Mouse (Mus musculus): ENCODE data around the gene Sprr2e.

The Sprr2e gene

DNA sequence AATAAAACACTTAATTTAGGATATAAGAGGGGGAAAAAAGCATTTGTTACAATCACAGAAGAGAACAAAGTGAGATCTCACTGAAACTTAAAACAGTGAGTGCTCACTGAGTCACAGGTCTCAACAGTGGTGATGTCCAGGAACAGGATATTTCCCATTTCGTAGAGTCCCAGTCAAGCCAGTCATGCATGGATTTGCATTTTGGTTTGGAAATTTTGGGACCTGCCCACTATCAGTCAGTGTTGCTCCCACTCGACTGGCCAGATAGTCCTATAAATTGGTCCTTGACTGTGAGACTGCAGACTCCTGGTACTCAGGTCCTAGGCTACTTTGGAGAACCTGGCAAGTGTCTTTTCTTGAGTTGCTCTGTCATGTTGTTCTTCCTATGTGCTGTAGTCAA lies at the start of gene Sprr2e:
TSS of gene Sprr2e (plus strand) at position 301 of the 400 bp plus-strand sequence.
- DNase-seq (ENCODE audit: low spot score), result no peak

DNA sequence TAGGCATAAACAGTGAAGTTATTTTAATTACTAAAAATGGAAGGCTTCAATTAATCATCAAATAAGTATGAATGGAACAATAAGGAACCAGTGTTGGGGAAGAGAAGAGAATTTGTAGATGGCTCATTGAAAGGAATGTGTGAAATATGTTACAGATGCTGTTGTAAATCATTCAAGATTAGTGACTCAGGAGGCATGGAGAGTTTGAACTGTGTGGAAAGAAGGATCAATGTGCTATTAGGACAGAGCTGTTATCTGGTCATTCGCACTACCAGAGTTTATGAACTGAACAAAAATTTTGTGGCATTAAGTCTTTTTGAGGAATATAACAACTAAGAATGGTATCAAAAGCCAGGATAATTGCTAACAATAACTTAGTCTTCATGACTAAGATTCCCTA lies 44.5 kb upstream of the Sprr2e start:
- no peak for DNase-seq (ENCODE audit: low spot score)

DNA sequence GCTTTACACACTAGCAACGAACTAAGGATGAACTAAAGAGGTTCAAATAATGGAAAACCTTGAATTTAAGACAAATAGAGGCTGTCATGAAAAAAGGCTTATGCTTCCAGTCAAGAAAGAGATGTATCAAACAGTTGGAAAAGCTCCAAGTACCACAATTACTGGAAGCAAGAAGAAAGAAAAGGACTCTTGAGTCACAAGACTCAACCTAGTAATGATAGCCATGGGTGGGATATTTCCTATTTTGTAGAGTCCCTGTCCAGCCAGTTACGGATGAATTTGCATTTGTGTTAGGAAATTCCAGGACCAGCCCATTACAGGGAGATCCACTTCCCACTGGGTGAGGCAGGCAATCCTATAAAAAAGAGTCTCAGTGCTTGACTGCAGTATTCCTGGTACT lies 35.6 kb upstream of the Sprr2e start, which contains the start of gene Sprr2b:
TSS of gene Sprr2b (plus strand) at position 301 of the 400 bp plus-strand sequence.
- DNase-seq (ENCODE audit: low spot score), result no peak

DNA sequence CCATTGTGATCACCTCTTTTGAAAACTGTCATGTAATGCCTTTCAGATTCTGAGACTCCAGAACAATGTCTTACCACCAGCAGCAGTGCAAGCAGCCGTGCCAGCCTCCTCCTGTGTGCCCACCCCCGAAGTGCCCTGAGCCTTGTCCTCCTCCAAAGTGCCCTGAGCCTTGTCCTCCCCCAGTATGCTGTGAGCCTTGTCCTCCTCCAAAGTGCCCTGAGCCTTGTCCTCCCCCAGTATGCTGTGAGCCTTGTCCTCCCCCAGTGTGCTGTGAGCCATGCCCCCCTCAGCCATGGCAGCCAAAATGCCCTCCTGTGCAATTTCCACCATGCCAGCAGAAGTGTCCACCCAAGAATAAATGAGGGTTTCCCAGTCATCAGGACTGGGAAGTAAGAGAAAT lies 34.6 kb upstream of the Sprr2e start:
- DNase-seq (ENCODE audit: low spot score), result no peak

DNA sequence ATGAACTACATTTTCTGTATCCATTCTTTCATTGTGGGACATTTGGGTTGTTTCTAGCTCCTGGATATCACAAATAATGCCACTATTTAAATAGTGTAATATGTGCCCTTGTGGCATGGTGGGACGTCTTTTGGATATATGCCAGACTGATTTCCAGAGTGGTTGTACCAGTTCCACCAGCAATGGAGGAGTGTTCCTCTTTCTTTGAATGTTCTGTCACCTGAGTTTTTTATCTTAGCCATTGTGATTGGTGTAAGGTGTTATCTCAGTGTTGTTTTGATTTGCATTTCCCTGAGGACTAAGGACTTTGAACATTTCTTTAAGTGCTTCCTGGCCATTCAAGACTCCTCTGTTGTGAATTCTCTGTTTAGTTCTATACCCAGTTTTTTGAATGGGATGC lies 15.7 kb upstream of the Sprr2e start:
- DNase-seq (ENCODE audit: low spot score), result no peak

DNA sequence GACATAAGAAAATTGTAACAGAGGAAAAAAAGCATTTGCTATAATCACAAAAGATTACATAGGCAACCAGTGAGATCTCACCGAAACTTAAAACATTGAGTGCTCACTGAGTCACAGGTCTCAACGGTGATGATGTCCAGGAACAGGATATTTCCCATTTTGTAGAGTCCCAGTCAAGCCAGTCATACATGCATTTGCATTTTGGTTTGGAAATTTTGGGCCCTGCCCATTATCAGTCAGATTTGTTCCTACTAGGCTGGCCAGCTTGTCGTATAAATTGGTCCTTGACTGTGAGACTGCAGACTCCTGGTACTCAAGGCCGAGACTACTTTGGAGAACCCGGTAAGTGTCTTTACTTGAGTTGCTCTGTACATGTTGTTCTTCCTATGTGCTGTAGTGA lies 13.1 kb upstream of the Sprr2e start, which contains the start of gene Sprr2d:
TSS of gene Sprr2d (plus strand) at position 301 of the 400 bp plus-strand sequence.
- DNase-seq (ENCODE audit: low spot score), result no peak

DNA sequence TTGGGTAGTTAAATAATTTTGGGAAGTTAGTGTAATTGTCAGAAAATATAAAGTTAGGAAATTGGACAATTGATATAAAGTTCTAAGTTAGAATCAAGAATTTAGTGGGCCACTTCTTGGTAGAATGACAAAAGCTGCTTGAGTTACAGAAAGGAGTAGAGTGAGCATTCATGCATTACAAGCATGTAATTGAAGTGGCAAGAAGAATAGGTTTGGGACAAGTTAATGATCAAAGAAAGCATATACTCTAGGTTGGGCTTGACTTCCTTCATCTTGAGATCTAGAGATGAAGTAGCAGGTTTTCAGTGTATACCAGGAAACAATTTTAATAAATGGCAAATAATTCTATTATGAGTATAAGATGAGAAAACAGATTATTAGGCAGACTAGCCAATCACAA lies 9.7 kb downstream of the Sprr2e start:
- DNase-seq (ENCODE audit: low spot score), result no peak

DNA sequence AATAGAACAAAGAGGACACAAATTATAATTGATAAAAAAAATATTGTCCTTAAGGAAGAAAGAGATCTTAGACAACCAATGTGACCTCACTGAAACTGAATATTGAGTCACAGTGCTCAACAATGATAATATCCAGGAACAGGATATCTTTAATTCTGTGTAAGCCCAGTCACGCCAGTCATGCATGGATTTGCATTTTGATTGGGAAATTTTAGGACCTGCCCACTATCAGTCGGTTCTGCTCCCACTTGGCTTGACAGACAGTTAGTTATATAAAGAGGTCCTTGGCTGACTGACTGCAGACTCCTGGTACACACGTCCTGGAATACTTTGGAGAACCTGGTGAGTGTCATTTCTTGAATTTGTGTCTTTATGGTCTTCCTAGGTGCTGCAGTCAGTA lies 12.9 kb downstream of the Sprr2e start, which contains the start of gene Sprr2f:
TSS of gene Sprr2f (plus strand) at position 301 of the 400 bp plus-strand sequence.
- no peak for DNase-seq (ENCODE audit: low spot score)

DNA sequence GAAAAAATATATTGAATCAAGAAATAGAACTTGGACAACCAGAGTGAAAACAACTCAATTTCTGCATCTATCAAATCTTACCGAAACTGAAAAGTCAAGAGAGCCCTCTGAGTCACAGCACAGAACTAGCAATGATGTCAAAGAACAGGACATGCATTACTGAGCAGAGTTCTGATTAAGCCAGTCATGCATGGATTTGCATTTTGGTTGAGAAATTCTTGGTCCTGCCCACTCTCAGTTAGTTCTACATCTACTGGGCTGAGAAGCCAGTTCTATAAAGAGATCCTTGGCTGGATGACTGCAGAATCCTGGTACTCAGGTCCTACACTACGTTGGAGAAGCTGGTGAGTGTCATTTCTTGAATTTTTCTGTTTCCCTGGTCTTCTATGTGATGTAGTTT lies 21.7 kb downstream of the Sprr2e start:
- no peak for DNase-seq (ENCODE audit: low spot score)

DNA sequence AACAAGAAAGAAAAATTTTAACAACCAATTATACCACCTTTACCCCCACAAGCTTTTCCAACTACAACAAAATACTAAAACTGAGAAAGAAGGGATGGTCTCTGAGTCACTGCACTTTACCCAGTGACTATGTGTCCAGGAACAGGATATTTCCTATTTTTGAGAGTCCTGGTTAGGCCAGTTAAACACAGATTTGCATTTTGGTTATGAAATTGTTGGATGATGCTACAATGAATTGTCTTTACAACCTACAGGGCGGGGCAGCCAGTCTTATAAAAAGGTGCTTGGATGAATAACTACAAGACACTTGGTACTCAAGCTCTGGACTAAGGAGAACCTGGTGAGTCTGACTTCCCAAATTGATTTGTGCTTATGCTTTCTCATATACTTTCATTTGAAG lies 33.4 kb downstream of the Sprr2e start, which contains the start of gene Sprr2h:
TSS of gene Sprr2h (plus strand) at position 301 of the 400 bp plus-strand sequence.
- no peak for DNase-seq (ENCODE audit: low spot score)

DNA sequence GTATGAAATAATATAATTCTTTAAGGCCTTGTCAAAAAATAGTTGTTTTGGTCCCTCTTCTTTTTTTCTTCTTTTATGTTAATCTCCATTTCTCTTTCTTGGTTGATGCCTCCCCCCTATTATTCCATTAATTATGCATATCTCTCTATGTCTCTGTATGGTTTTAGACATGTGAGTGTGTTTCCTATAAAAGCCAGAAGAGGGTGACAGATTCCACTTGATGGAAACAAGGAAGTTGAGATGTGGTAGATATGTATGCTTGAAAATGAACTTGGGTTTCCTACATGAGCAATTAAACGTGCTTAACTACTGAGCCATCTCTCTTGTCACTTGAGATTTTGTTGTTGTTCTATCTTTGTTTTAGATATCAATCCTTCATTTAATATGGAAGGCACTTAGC lies 42.4 kb downstream of the Sprr2e start:
- DNase-seq (ENCODE audit: low spot score), result no peak
